Mouse (Mus musculus): ENCODE data around the gene Birc3. TPM values are rescaled to one million over a fixed set of nuclear protein-coding genes. Genes with fewer than 3 reads are reported as not detected.
"Not testable (repeated sequence)": the region's sequence is repeated elsewhere in the genome, so short reads cannot be mapped to it uniquely, and the experiment has no call there.

Birc3 gene
- polyA plus RNA-seq, 1 experiment from 2014 or later, result 4.7 TPM

GRCm38 (mm10) chr9:7884346-7884745 lies 11.4 kb upstream of the Birc3 start:
- WGBS, result 98% methylated on average over 3 of the region's 3 CpGs
- Histone ChIP-seq H3K4me2 (replicated peaks) (no peak overlapping the region), H3K9ac (no peak overlapping the region), H3K9me3 (replicated peaks) (peaks cover 8% of the 10 kb centered on the region; the same call in 1 of the 2 replicates), H3K4me1 (no peaks in the 10 kb centered on the region), H3K36me3 (no peaks in the 10 kb centered on the region), H3K4me3 (no peak overlapping the region), H3K27me3 (no peaks in the 10 kb centered on the region), H3K27ac (no peak overlapping the region)
- no peak for ATAC-seq (ENCODE audit: low FRiP score)

DNA sequence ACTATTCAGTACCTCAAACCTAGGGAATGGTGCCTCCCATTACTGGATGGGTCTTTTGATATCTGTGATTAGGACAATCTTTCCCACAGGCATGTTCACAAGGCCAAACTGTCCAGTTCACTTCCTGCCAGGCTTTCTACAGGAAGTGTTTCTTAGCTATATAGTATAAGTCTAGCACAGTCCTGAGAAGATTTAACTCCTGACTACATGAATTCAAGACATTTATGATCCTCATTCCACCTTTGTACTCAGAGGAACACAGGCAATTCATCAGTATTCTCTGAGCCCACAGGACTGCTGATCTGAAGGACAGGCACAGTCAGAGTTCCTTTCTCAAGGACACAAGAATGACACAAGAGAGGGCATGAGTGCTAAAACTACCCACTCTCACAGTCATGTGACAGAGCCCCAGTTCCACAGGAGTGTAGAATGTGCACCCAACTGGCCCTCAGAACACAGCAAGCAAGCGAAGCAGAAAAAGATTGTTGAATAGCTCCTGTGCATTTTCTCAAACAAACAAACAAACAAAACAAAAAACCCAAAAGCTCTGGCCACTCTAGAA lies 9.4 kb upstream of the Birc3 start:
- Histone ChIP-seq H3K4me2 (replicated peaks) (no peak overlapping the region), H3K36me3 (no peaks in the 10 kb centered on the region), H3K4me3 (no peak overlapping the region), H3K27ac (no peak overlapping the region), H3K27me3 (no peaks in the 10 kb centered on the region), H3K9me3 (replicated peaks) (peaks cover 8% of the 10 kb centered on the region; the same call in 1 of the 2 replicates), H3K4me1 (no peaks in the 10 kb centered on the region), H3K9ac (no peak overlapping the region)
- WGBS, result 95% methylated on average over 1 of the region's 1 CpGs
- no peak for ATAC-seq (ENCODE audit: low FRiP score)

DNA sequence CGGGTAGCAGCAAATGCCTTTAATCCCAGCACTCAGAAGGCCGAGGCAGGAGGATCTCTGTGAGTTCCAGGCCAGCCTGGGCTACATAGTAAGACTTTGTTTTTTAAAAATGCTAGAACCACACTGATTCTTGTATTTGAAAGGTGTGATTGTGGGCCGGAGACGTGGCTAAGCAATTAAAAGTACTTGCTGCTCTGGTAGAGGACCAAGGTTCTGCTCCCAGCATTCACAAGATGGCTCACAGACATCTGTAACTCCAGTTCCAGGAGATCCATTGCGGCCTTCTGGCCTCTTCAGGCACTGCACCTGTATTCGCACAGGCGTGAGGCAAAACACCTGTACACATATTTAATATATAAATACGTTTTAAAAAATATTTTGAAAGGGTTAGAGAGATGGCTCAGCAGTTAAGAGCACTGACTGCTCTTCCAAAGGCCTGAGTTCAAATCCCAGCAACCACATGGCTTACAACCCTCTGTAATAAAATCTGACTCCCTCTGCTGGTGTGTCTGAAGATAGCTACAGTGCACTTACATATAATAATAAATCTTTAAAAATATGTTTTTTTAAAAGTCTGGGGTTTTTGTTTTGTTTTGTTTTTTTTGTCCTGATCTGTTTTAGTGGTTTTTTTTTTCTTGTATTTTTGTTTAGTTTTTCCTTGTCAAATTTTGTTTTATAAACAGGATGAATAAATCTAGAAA lies 675 bp upstream of the Birc3 start:
- Histone ChIP-seq H3K9me3 (replicated peaks) (no peaks in the 10 kb centered on the region), H3K36me3 (no peaks in the 10 kb centered on the region), H3K4me3 (no peak overlapping the region), H3K9ac (no peak overlapping the region), H3K4me1 (peaks cover 8% of the 10 kb centered on the region; the same call in 1 of the 2 replicates), H3K27ac (no peak overlapping the region), H3K4me2 (replicated peaks) (no peak overlapping the region), H3K27me3 (no peaks in the 10 kb centered on the region)
- WGBS, result 93% methylated on average over 8 of the region's 8 CpGs
- no peak for ATAC-seq (ENCODE audit: low FRiP score)

GRCm38 (mm10) chr9:7872044-7872774 lies 777 bp downstream of the Birc3 start:
- Histone ChIP-seq H3K4me2 (replicated peaks) (peak overlapping the region; percentile 78), H3K27ac (peak overlapping the region; percentile 62; the same call in 1 of the 2 replicates), H3K36me3 (no peaks in the 10 kb centered on the region), H3K4me3 (peak overlapping the region; percentile 43), H3K27me3 (no peaks in the 10 kb centered on the region), H3K9ac (peak overlapping the region; percentile 57), H3K4me1 (peaks cover 8% of the 10 kb centered on the region; the same call in 1 of the 2 replicates), H3K9me3 (replicated peaks) (no peaks in the 10 kb centered on the region)
- ATAC-seq (ENCODE audit: low FRiP score), result peak; percentile 1; the same call in 1 of the 2 replicates
- WGBS, result 21% methylated on average over 22 of the region's 23 CpGs

DNA sequence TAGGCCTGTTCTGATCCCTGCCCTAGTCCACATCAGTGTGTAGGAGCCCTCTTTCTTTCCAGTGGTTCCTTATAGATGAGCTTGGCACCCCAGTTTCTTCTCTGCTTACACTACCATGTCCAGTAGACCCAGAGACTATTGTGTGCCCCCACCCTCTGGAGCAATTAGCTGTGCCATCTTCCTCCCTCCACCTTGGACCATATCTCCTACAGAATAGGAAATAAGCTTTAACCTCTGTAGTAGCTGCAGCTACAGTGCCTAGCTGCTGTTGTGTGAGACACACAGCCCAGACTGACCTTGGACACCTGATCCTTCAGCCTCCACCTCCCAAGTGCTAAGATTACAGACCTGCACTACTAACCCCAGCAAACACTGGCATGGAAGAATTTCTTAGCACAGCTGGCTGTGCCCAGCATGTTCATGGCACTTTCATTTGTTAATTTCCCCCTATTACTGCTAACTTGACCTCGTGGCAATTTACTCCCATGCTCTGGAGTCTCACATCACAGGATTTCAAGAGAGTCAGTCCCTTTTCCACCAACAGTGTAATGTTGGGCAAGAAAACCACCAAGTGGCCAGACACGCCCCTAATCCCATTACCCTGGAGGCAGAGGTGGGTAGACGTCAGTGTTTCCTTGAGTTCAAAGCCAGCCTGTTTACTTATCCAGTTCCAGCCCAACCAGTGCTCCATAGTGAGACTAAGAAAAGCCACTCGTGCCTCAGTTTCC lies 1.5 kb downstream of the Birc3 start:
- Histone ChIP-seq H3K27me3 (no peaks in the 10 kb centered on the region), H3K27ac (no peak overlapping the region), H3K4me2 (replicated peaks) (no peak overlapping the region), H3K4me3 (no peak overlapping the region), H3K9ac (no peak overlapping the region), H3K9me3 (replicated peaks) (no peaks in the 10 kb centered on the region), H3K36me3 (no peaks in the 10 kb centered on the region), H3K4me1 (peaks cover 8% of the 10 kb centered on the region; the same call in 1 of the 2 replicates)
- ATAC-seq (ENCODE audit: low FRiP score), result no peak
- 61% methylated on average over 4 of the region's 4 CpGs for WGBS

- no peak overlapping the region for H3K4me3 ChIP-seq
- H3K27ac ChIP-seq, result no peak overlapping the region
- H3K9me3 ChIP-seq (replicated peaks), result no peaks in the 10 kb centered on the region
- 89% methylated on average over 10 of the region's 10 CpGs for WGBS
- H3K27me3 ChIP-seq, result no peaks in the 10 kb centered on the region
- H3K36me3 ChIP-seq, result no peaks in the 10 kb centered on the region
- H3K4me1 ChIP-seq, result peaks cover 8% of the 10 kb centered on the region; the same call in 1 of the 2 replicates
- H3K4me2 ChIP-seq (replicated peaks), result no peak overlapping the region
- no peak for ATAC-seq (ENCODE audit: low FRiP score)
- H3K9ac ChIP-seq, result no peak overlapping the region
These were observed 2.2 kb downstream of the Birc3 start for GRCm38 (mm10) chr9:7870556-7871315.

- no peak for ATAC-seq (ENCODE audit: low FRiP score)
- no peak overlapping the region for H3K4me2 ChIP-seq (replicated peaks)
These were observed 4.0 kb downstream of the Birc3 start for GRCm38 (mm10) chr9:7868838-7869491.

GRCm38 (mm10) chr9:7867981-7868380 lies 5.0 kb downstream of the Birc3 start:
- ATAC-seq (ENCODE audit: low FRiP score), result no peak
- Histone ChIP-seq H3K4me3 (no peak overlapping the region), H3K9me3 (replicated peaks) (no peaks in the 10 kb centered on the region), H3K4me1 (peaks cover 7% of the 10 kb centered on the region; the same call in 1 of the 2 replicates), H3K27ac (no peak overlapping the region), H3K36me3 (no peaks in the 10 kb centered on the region), H3K27me3 (no peaks in the 10 kb centered on the region), H3K9ac (no peak overlapping the region), H3K4me2 (replicated peaks) (no peak overlapping the region)
- WGBS, result 93% methylated on average over 3 of the region's 3 CpGs

More at GRCm38 (mm10) chr9:7868838-7869491, 4.0 kb downstream of the Birc3 start:
- Histone ChIP-seq H3K27ac (no peak overlapping the region), H3K9me3 (replicated peaks) (no peaks in the 10 kb centered on the region), H3K36me3 (no peaks in the 10 kb centered on the region), H3K9ac (no peak overlapping the region), H3K4me3 (no peak overlapping the region), H3K4me1 (peaks cover 8% of the 10 kb centered on the region; the same call in 1 of the 2 replicates), H3K27me3 (no peaks in the 10 kb centered on the region)
- WGBS, result 92% methylated on average over 4 of the region's 4 CpGs

- not testable (repeated sequence) for H3K27ac ChIP-seq; H3K9me3 ChIP-seq (replicated peaks); H3K9ac ChIP-seq; H3K36me3 ChIP-seq; H3K4me1 ChIP-seq; H3K4me2 ChIP-seq (replicated peaks); H3K27me3 ChIP-seq; ATAC-seq (ENCODE audit: low FRiP score); H3K4me3 ChIP-seq
- whole genome bisulfite sequencing, result 88% methylated on average over 2 of the region's 2 CpGs
These were observed 6.0 kb downstream of the Birc3 start for GRCm38 (mm10) chr9:7866981-7867380.

DNA sequence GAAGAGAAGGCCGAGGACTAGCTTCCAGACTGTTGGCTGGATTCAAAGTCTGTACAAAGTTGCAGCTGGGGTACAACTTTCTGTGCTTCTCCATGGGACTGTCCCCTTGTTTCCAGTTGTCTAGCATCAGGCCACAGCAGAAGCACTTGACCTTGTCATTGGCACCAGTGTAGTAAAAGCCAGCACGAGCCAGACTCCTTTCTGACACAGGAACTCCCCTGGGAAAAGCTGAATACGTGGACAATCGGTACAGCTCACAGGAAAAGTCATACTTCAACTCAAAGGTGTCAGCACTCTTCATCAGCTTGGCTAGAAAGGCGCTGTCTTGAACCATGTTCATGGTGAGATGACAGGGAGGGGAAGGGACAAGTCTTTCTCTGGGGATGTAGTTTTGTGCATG lies 12.0 kb downstream of the Birc3 start:
- H3K4me2 ChIP-seq (replicated peaks), result no peak overlapping the region
- no peak for ATAC-seq (ENCODE audit: low FRiP score)
- H3K27ac ChIP-seq, result no peak overlapping the region
- WGBS, result 84% methylated on average over 5 of the region's 5 CpGs
- no peaks in the 10 kb centered on the region for H3K4me1 ChIP-seq
- H3K27me3 ChIP-seq, result no peaks in the 10 kb centered on the region
- no peaks in the 10 kb centered on the region for H3K9me3 ChIP-seq (replicated peaks)
- no peak overlapping the region for H3K4me3 ChIP-seq
- H3K9ac ChIP-seq, result no peak overlapping the region
- H3K36me3 ChIP-seq, result no peaks in the 10 kb centered on the region

DNA sequence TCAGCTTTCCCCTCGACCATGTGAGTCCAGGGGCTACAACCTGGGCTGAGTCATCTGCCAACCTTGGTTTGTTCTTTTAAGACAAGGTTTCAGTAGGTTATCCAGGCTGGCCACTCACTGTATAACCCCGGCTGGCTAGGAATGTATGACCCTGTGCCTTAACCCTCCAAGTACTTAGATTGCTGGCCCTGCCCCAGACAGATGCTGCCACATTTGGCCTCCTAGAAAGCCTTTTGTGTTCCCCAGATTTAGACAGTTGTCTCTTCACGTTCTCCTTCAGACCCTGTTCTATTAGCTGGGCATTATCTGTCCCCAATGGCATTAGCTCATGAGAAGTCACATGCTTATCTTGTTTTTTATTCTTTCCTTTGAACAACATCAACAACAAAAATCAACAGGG lies 17.1 kb downstream of the Birc3 start:
- ATAC-seq (ENCODE audit: low FRiP score), result no peak
- Histone ChIP-seq H3K4me2 (replicated peaks) (no peak overlapping the region), H3K4me1 (no peaks in the 10 kb centered on the region), H3K27ac (no peak overlapping the region), H3K36me3 (no peaks in the 10 kb centered on the region), H3K9ac (no peak overlapping the region), H3K4me3 (no peak overlapping the region), H3K9me3 (replicated peaks) (no peaks in the 10 kb centered on the region), H3K27me3 (no peaks in the 10 kb centered on the region)
- 69% methylated on average over 3 of the region's 3 CpGs for WGBS
